Mouse (Mus musculus): ENCODE data around the gene Fam193b. TPM values are rescaled to one million over a fixed set of nuclear protein-coding genes. Genes with fewer than 3 reads are reported as not detected.
A peak's percentile ranks its signal among the peaks of the same experiment; 100 is the strongest.
"Not testable (repeated sequence)": the region's sequence is repeated elsewhere in the genome, so short reads cannot be mapped to it uniquely, and the experiment has no call there.

Fam193b gene
- total RNA-seq, 4 experiments from 2014 or later, result 47.1 to 102 (median 72.8) TPM

DNA sequence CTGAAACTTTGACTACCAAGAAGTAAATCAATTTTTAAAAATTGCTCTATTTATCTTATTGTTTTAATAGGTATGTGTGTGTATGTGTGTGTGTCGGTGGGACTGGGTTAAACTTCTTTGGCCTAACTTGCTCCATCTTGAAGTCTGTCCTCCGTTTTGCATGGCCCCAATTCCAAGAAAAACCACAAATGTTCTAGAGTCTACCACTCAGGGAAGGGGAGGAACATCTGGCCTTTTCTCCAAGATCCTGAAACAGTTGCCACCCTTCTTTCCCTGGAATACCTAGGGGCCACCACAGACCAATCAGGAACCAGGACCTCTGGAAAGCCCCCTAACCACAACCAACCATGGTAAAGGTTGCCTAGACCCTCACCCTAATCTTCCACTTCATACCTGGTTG, 1.1 kb upstream of the Fam193b start:
- no peak for DNase-seq

DNA sequence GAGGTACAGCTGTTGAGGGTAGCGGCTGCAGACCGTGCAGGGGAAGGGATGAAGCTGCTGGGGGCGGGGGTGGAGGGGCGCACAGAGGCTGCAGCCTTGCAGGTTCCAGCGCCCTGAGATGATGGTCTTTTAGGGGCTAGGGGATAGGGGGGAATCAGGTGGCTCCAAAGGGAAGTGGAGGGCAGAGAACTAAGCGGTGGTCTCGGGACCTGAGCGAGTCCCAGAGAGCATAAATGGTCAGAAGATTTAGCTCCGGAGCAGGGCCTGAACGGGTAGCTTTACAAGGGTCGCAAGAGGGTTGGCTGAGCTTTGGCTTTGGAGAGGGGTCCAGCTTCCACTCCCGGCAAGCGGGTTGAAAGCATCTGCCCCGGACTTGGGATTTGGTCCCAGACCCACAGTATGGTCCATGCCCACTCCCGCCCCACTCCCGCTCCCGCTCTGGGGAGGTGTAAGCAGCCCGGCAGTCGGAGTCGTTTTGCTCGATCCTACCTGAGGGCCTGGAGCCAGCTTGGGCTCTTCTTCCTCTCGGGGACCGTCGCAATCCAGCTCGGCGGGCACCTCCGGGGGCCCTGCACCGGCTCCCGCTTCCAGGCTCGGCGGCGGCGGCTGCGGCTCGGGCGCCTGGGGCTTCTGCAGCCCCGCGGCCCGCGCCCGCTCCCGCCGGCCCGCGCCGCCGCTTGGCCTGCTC, 490 bp downstream of the Fam193b start:
- DNase-seq, result no peak

DNA sequence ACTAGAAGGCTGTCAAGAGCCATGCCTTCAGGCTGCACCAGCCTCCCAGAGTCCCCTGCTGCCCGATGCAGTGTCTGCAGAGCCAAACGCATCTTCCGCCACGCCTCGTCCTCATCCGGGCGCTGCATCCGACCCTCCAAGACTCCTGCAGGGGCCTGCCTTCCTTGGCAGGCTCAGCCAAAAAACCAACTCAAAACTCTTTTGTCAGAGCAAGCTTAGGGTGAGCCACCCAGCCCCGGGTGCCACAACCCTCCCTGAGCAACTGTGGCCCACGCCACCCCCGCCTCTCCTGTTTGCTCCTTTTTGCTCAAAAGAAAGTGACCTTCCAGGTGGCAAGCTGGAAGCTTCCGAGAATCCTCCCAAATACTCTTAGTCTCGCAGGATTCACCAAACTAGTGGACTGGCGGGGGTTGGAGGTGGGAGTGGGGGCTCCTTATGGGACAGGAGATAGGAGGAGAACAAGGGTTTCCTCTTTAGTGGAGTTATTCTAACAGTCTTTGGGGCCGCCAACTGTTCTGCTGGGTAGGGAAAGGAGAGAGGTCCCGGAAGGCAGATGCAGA, 1.1 kb downstream of the Fam193b start:
- DNase-seq, result no peak

DNA sequence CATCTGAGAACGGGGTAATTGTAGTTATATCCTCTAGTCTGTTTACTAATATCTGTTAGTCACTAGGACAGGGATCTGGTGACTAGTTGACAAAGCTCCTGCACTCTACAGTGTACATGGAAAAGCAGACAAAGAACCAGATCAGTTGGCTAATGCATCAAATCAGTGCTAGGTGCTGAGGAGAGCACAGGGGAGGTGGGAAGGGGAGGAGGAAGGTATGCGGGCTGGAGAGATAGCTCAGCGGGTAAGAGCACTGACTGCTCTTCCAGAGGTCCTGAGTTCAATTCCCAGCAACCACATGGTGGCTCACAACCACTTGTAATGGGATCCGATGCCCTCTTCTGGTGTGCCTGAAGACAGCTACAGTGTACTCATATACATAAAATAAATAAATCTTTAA, 2.4 kb downstream of the Fam193b start:
- DNase-seq, result not testable (repeated sequence)

DNA sequence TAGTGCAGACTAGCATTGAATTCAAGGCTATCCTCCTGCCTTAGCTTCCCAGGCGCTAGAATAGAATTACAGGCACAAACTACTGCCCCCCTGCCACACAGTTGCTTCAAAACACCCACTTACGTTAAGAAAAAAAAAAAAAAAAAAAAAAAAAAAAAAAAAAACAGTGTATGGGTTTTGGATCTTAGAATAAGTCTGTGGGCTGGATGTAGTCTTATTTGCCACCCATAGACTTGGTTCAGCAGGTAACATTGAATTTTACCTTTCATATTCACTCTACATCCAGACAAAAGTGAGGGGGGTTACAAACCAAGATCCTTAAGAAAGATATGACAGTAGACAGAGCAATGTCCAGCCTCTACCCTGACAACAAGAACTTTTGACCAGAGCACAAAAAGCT, 3.0 kb downstream of the Fam193b start:
- DNase-seq, result no peak

DNA sequence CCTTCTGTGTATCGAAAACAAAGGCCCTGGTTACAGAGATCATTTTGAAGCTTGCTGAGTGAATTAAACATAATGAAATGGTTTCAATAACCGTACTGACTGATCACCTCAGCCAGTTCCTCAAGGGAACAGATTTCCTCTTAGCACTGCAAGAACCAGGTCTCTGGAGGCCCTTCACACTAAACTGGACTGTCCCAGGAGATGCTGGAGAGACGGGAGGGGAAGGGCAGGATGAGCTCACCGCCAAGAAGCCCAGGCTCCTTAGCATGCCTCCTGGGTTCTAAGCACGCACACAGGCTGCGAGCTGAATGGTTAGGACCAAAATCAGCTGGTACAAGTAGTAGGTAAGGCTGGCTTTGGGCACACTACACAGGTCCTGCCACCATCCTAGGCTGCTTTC, 3.9 kb downstream of the Fam193b start:
- no peak for DNase-seq

DNA sequence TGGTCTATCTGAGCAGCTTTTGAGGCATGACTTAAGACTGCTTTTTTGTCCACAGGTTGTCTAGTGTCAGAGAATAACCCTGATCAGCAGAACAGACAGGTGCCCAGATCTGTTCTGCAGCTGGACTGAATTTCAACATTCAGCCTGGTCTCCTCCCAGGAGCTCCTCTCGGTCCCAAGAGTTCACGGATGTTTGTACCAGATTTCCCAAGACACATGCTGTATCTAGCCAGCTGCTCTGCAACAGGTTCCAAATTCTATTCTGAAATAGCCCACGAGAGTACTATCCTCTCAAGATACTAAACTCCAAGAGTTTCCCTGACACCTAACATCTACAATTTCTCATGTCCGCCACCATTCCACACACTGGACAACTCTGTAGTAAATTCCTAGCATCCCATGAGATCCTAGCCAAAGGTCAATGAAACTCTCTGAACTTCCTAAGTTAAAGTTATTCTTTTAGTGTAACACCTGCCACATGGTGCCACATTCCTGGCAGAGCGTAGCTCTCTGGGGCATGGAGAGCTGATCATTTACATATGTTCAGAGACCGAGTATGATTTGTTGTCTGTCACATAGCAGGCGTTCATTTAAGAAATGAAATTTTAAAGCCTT, 7.5 kb downstream of the Fam193b start:
- no peak for DNase-seq

DNA sequence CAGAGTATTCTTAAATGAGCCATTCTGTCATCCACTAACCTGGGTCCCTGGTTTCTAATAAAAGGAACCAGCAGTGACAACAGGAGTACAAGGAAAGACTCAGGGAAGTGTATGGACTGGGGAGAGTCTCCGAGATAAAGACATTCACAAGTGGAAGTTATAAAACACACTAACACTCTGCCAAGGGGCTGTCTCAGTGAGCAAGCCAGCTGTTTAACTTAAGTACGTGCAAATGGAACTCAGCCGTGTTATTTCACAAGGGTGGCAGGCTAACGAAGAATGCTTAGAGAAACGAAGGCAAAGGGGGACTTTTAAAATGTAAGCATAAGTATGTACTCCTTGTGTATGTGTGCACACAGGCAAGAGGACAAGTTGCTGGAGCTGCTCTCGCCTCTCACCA, 13.4 kb downstream of the Fam193b start:
- DNase-seq, result no peak

DNA sequence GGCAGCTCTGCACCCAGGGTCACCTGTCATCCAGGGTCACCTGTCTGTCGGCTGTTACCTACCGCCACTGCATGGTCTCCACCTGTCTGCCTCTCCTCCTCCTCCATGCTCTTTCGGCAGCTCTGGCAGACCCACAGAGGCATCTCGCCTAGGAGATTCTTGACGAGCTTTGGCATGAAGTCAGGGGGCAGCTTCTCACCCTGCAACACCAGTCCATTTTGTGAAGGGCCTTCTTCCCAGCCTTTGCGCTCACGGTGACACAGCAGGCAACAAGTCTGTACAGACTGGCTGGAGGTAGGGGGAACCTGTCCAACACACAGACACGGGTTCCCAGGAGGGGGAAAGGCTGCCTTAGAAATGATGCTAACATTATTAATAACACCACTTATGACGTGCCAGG, 15.0 kb downstream of the Fam193b start:
- DNase-seq, result no peak

DNA sequence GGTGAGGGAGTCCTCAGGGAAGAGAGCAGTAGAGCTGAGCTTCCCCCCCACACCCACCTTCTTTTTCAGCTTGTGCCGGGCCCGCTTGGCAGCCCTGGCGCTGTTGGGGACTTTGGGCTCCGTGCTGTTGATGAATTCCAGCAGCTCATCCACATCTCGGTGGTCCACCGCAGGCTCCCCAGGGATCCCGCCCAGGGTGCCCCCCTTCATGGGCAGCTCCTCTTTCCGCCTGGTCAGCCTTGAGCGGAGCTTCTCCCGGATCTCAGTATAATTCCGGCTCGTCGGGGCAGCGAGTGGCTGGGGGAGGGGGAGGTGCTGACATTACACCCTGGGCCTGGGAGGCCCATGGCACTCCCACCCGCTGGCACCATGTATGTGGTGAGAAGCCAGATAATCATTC, 21.9 kb downstream of the Fam193b start:
- no peak for DNase-seq

DNA sequence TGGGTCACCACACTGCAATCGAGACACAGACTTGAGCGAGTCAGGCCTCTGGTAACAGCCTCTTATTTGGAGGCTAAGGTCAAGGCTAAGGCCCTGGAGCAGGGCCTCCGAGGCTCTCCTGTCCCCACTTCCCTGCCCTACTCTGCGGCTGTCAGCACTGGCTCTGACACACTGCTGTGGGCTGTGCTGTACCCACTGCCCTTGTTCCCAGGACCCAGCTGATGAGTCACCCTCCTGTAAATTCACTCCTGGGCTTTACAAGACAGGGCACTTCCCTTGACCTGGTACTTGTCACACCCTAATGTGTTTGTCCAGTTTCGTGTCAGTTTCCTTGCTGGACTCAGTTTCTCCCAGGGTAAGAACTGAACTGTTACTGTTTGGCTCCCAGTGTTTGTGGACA, 22.5 kb downstream of the Fam193b start:
- peak; percentile 77 for DNase-seq

DNA sequence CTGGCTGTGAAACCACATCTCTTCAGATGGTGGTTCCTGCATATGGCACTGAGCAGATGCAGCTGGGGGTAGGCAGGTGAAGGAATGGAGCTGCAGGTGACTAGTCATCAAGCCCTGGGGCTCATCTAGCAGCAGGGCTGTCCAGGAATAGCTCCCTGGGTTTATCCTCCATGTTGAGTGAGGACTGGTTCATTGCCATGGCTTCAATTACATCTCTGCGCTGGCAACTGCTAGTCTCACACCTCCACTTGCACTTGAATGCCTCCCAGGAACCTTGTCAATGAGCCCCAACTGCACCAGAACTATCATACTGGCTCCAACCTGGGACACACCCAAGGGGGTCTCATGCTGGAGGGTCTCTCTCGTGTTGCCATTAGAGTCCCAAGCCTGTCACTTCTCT, 23.0 kb downstream of the Fam193b start:
- DNase-seq, result no peak

DNA sequence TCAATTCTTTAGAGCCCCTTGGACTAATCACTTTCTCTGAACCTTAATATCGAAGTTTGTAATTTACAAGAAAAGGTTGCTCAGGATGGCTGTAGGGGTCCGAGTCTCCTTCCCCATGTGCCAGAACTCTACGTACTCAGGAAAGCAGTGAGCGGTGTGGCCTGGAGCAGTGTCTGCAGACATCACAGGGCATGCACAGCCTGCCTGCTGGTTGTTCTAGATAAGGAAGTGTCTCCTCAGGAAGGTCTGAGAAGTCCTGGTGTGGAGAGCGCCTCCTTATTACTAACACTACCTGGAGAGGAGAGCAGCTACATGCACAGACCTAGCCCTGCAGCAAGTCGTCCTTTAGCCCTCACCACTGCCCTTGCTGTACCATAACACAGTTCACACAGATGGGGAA, 26.1 kb downstream of the Fam193b start:
- DNase-seq, result no peak

DNA sequence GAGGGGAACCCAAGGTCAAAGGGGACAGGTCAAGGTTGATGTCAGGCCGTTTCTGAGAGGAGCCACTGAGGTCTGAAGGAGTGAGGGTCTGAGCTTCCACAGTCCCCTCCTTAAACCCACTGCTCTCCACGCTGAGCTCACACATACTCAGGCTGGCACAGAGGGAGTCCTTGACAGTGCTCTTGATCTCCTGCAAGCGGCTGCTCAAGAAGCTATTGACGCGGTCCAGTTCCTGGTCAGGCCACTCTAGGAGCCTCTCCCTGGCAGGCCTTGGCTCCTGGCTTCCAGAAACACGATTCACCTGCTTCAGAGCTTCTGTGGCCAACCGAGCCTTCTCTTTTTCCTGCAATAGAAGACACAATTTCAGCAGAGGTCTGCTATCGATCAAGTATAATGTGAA, 27.5 kb downstream of the Fam193b start:
- DNase-seq, result no peak

DNA sequence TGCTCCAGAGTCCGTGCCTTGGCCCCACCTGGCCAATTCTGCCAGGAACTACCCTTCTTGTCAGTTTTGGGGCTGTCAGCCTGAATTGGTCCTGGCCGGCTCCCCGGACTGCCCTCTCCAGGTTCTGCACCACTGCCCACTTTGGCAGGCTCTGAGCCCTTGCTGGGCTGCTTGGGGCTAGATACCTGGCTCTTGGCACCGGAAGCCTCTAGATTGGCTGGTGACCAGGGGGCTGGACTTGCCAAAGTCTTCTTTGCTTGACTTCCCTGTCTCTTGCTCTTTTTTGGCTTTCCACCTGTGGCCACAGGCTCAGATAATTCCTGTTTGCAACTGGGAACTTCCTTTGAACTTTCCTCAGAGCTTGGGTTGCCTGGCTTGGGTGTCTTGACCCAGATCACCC, 28.0 kb downstream of the Fam193b start:
- DNase-seq, result no peak

DNA sequence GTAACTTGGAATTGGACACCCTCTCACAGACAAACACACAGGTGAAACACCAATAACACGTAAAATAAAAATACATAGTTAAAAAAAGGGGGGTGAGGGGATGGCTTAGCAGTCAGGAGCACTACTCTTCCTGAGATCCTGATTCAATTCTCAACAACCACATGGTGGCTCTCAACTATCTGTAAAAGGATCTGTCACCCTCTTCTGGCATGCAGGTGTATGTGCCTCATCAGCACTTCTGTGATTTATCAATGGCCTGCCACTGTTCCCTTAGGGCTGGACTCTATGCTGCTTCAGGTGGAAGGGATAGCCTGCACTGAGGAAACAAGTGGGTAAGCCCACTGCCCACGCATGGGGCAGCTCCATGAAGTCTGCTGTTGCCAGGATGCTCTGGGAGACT, 30.0 kb downstream of the Fam193b start:
- DNase-seq, result no peak

DNA sequence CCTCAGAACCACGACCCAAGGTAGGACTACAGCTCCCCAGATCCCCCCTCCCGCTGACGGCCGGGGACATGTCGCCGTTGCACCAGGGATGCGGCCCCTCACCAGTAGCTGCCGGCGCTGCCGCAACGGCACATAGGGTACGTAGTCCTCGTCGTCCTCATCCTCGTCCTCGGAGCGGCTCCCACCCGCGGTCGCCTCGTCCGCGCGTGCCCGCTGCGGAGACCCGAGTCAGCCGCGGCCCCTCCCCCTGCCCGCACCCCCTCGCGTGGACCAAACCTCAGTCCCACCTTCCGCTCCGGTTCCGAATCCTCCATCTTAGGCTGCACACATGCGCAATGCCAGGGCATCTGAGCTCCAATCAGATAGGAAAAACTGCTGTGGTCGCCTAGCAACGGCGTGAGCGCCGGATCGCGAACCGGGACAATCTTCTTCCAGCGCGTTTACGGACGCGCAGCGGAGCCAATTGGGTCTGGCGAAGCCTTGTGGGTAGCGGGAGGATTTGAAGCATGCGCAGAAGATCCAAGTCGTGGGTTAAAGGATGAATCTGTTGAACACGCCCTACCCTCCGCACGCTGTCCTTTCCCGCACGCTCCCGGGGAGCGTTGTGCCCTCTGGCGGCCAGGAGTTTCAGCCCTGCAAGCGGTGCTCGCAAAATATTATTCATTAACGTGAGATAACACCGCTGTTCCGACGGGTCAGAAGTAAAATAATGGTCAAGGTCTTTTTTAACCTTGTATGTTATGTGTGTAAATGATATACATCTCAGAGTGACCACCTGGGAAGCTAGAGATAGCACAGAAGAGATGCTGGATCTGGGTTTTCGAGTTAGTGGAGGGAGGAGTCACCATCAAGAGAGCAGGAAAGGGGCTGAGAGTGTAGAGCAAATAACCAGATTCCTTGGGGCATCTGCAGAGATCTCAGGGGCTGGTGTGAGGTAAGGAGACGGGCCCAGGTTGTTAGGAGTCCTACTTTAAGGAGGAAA, 34.4 kb downstream of the Fam193b start, which contains the start of gene Ddx41:
Gene Ddx41, minus strand, starts transcription at position 465 of the 982 bp plus-strand sequence.
- DNase-seq, result peak; percentile 100

DNA sequence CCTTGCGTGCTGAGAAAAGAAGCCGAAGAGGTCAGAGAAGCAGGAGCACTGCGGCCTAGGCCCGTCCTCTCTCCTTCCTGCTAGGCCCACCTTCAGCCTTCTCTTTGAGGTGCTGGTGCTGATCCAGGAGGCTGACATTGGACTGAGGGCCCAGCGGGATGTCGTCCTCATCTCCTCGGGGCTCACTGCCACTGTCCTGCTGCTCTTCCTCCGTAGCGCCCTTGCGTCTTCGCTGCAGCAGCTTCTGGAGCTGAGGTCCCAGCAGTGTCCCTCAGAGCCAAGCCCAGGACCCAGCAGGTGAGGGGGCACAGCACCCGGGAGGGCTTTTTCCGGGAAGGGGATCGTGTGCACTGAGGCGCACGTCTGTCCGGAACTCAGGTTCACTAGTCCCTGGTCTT, 35.1 kb downstream of the Fam193b start:
- no peak for DNase-seq

DNA sequence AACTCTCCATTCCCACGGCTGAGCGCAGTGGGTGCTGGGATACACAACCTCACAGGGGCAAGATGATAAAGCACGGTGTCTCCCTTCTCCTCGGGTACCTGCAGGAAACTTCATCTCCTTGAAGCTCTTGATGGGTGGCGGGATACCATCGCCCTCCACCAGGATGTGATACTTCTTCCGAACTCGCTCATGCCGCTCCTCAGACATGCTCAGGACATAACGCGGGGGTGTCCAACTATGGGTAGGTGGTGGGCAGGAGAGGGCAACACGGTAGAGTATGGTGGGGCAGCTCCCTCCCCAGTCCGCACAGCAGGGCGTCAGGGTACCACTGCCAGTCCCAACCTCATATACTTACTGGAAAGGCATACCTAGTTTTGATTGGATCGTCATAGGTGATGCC, 35.7 kb downstream of the Fam193b start:
- DNase-seq, result no peak

DNA sequence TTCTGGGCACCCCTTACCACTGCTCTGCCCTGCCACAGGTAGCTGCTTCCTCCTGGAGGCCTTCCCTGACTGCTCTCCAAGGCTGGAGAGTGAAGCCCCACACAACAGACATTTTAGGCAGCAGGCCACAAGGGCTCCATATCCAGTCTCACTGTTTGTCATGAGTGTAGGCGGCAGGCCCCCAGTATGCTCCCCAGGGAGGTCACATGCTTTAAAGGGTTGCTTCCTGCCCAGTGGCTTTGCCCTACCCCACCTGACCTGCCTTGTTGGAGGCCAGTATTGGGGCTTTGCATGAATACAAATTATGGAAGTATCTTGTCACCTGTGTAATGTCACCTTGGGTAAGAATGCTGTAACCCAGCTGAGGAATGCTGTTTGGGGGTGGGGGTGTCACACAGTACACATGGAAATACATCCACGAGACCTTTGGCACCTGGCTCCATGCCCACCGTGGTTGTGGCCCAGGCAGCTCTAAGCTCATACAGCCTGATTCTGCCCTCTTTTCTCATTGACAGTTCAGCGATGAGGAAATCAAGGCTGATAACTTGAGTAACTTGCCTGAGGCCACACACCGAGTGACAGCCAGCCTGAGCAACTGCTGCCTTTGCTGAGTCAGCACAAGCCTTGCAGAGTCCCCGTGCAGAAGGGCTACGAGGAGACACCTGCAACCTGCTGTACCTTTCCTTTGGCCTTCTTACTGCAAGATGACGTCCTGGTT, 41.6 kb downstream of the Fam193b start, which contains the start of gene Dok3:
Gene Dok3, minus strand, starts transcription at position 99 of the 718 bp plus-strand sequence.
- no peak for DNase-seq

DNA sequence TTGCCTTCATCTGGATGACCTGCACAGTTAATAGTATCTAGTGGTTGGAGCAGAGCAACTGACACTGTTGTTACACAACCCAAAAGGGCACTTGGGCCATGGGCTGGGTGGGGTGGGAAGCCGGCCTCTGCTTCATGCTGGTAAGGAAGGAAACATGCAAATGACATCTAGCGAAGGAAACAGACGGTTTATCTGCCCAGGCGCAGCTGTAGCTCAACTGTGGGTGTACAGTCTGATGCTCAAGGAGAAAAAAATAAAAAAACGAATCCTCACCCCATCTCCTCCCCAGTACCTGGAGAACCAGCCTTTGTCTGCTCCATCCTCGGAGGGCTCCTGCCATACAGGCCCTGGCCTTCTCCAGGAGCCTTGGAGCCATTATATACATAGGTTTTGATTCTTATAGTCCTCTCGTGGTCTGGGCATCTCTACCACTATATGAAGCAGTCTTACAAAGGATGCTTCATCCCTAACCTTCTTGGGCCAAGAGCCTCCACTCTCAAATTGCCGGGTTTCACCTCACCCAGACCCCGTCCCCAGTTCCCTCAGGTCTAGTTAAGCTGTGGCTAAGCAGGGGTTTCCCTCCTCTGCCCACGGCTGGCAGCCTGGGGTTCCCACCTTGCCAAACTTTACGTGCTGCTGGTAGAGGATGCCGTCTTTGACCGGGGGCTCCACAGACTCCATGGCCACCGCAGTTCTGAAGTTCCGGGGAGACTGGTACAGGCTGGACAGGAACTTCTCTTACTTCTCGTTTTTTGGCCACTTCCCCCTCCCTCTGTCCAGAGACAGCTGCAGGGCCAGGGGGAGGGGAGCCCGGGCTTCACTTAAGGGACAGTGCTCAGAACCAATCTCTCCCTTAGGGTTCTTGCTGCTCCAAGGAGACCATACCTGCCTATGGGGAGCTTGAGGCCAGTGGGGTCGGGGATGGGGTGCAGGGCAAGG, 42.8 kb downstream of the Fam193b start:
- DNase-seq, result no peak
